7 mouse cellular contexts compared by ENCODE assay signal in the genomic region with DNA sequence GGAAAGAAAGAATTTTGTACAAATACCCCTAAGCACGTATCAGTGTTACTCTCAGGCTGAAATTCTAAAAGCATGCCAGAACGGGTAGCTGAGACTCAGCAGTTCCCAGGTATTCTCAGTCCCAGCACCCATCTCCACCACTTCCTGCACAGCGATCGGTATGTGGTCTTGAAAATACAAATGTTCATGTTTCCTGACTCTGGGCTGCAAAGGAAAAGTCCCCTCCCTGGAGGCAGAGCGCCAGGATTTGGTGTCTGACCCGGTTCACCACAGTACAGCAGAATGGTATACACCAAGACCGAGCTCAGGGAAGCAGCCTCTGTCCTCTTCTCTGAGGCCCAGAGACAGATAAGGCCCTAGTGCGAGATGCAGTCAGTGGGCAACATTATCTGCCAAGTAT.
DNase-seq lines count a peak whose midpoint lies in the region; ATAC-seq and TF ChIP-seq lines count a peak whose summit lies in the region.

No protein-coding gene starts in this region.

- no peak overlapping the region for H3K9ac ChIP-seq in liver, adult 2 months (ENCODE audit: low read depth, low read length)
- H3K9ac ChIP-seq in kidney, embryonic 14.5 days (ENCODE audit: low read depth, low read length): no peak overlapping the region
- H3K9ac ChIP-seq in stomach, embryonic 15.5 days: no peak overlapping the region

- no peak for DNase-seq in liver, adult 2 months (ENCODE audit: extremely low read depth, low read depth, low spot score)
- DNase-seq in liver: no peak
- DNase-seq in gastrocnemius, postnatal 14 days: peak; percentile 51
- DNase-seq in left cerebral cortex, adult 9 months (ENCODE audit: low spot score in 2 of 2): no peak
- DNase-seq in right cerebral cortex, postnatal 25 days: no peak

- H3K27me3 ChIP-seq in liver, adult 2 months (ENCODE audit: control insufficient read depth, insufficient read depth, low read length): no peaks in the 10 kb centered on the region
- no peaks in the 10 kb centered on the region for H3K27me3 ChIP-seq in kidney, embryonic 14.5 days (ENCODE audit: control insufficient read depth, insufficient read depth, low read length)
- H3K27me3 ChIP-seq in stomach, embryonic 15.5 days (replicated peaks): no peaks in the 10 kb centered on the region

- peaks cover 45% of the 10 kb centered on the region for H3K79me2 ChIP-seq in liver, adult 2 months (ENCODE audit: control insufficient read depth, insufficient read depth, low read length)

- TF ChIP-seq CTCF in liver, adult 2 months (IDR thresholded peaks at IDR 0.05; ENCODE audit: low read depth, low read length): no peak

- ATAC-seq in kidney, embryonic 14.5 days (ENCODE audit: low FRiP score, low TSS enrichment): no peak
- ATAC-seq in stomach, embryonic 15.5 days (ENCODE audit: insufficient read depth, low FRiP score, low read depth): no peak

- H3K4me1 ChIP-seq in liver, adult 2 months (ENCODE audit: control insufficient read depth, insufficient read depth, low read length): peaks cover 44% of the 10 kb centered on the region
- peaks cover 37% of the 10 kb centered on the region for H3K4me1 ChIP-seq in kidney, embryonic 14.5 days (ENCODE audit: control insufficient read depth, insufficient read depth, low read length)
- H3K4me1 ChIP-seq in stomach, embryonic 15.5 days: peaks cover 43% of the 10 kb centered on the region

- 36% methylated on average over 8 of the region's 8 CpGs for whole genome bisulfite sequencing in liver, adult 2 months
- 69% methylated on average over 8 of the region's 8 CpGs for WGBS in kidney, embryonic 14.5 days
- 43% methylated on average over 8 of the region's 8 CpGs for WGBS in stomach, embryonic 15.5 days

- H3K36me3 ChIP-seq in liver, adult 2 months (ENCODE audit: control insufficient read depth, insufficient read depth, low read length): no peaks in the 10 kb centered on the region
- no peaks in the 10 kb centered on the region for H3K36me3 ChIP-seq in kidney, embryonic 14.5 days (ENCODE audit: control insufficient read depth, insufficient read depth, low read length)
- no peaks in the 10 kb centered on the region for H3K36me3 ChIP-seq in stomach, embryonic 15.5 days

- peak overlapping the region; percentile 92 for H3K27ac ChIP-seq in liver, adult 2 months (replicated peaks; ENCODE audit: insufficient read depth, low read depth, low read length)
- 0 out of 2 replicates have a peak overlapping the region, but pooled peaks have one; percentile 7 for H3K27ac ChIP-seq in kidney, embryonic 14.5 days (ENCODE audit: low read depth, low read length)
- H3K27ac ChIP-seq in stomach, embryonic 15.5 days: 0 out of 2 replicates have a peak overlapping the region, but pooled peaks have one; percentile 9

- H3K4me3 ChIP-seq in liver, adult 2 months (ENCODE audit: insufficient read depth, low read depth, low read length): no peak overlapping the region
- H3K4me3 ChIP-seq in kidney, embryonic 14.5 days (ENCODE audit: low read length): no peak overlapping the region
- no peak overlapping the region for H3K4me3 ChIP-seq in stomach, embryonic 15.5 days (replicated peaks)

- no peaks in the 10 kb centered on the region for H3K9me3 ChIP-seq in kidney, embryonic 14.5 days (ENCODE audit: control insufficient read depth, low read length)
- H3K9me3 ChIP-seq in stomach, embryonic 15.5 days: no peaks in the 10 kb centered on the region

- H3K4me2 ChIP-seq in kidney, embryonic 14.5 days (replicated peaks; ENCODE audit: low read depth, low read length): no peak overlapping the region; the same call in 1 of the 2 replicates
- H3K4me2 ChIP-seq in stomach, embryonic 15.5 days: no peak overlapping the region

- intact Hi-C loops in gastrocnemius, postnatal 14 days (cut with DNase I; ENCODE audit: low total_unique reads): no loop called here

- no peak for TF ChIP-seq POLR2A in liver, adult 2 months (IDR thresholded peaks at IDR 0.05; ENCODE audit: extremely low read depth, insufficient read depth, low read length)

Comparison
In these comparisons a context has a peak if more than half of its experiments do, and no peak if none do; other contexts are left out.
1. H3K27ac ChIP-seq: peak in every context shown above with its lines; median percentile 92 in liver, adult 2 months; 9 in stomach, embryonic 15.5 days; 7 in kidney, embryonic 14.5 days.